Mouse (Mus musculus) E14TG2a.4 (cell line): ENCODE data around the gene Bfsp2.

Experiments used
- CTCF ChIP-seq: conservative IDR thresholded peaks from 2 replicates; pipeline ENCODE4 v1.5.1; 2014; ENCODE audit warnings: low read length
- POU5F1 ChIP-seq: IDR thresholded peaks from 2 replicates; pipeline ENCODE4 v1.6.1; 2014; ENCODE audit warnings: low read length, borderline replicate concordance

- TF ChIP-seq CTCF (no peak), POU5F1 (no peak)
These were observed 5.4 kb upstream of the Bfsp2 start for GRCm38 (mm10) chr9:103485606-103486005.
